Mouse (Mus musculus): Measurements from ENCODE around the gene Doxl2. TPM values are rescaled to one million over a fixed set of nuclear protein-coding genes. Genes with fewer than 3 reads are reported as not detected.

Gene Doxl2
- polyA plus RNA-seq, 1 experiment from 2014 or later, result not detected

- DNase-seq (no peak), ATAC-seq (ENCODE audit: low FRiP score, low TSS enrichment) (no peak)
- Histone ChIP-seq H3K36me3 (ENCODE audit: control insufficient read depth, insufficient read depth, low read length) (no peaks in the 10 kb centered on the region), H3K27me3 (ENCODE audit: control insufficient read depth, insufficient read depth, low read length) (no peaks in the 10 kb centered on the region), H3K4me1 (ENCODE audit: control insufficient read depth, insufficient read depth, low read length) (no peaks in the 10 kb centered on the region), H3K4me3 (replicated peaks; ENCODE audit: low read depth, low read length) (no peak overlapping the region), H3K9me3 (ENCODE audit: control insufficient read depth, low read length) (no peaks in the 10 kb centered on the region; the same call in 1 of the 2 replicates), H3K4me2 (ENCODE audit: low read length) (no peak overlapping the region), H3K27ac (replicated peaks; ENCODE audit: low read depth, low read length) (no peak overlapping the region), H3K9ac (replicated peaks; ENCODE audit: low read length) (no peak overlapping the region)
- WGBS, result 90% methylated on average over 3 of the region's 3 CpGs
Measured at GRCm38 (mm10) chr6:49013458-49013857, 38.7 kb downstream of the Doxl2 start.

GRCm38 (mm10) chr6:49017150-49017549 is 42.4 kb downstream of the Doxl2 start:
- H3K4me3 ChIP-seq (replicated peaks; ENCODE audit: low read depth, low read length), result no peak overlapping the region
- 74% methylated on average over 12 of the region's 12 CpGs for WGBS
- no peaks in the 10 kb centered on the region for H3K4me1 ChIP-seq (ENCODE audit: control insufficient read depth, insufficient read depth, low read length)
- H3K27ac ChIP-seq (replicated peaks; ENCODE audit: low read depth, low read length), result no peak overlapping the region
- no peaks in the 10 kb centered on the region for H3K9me3 ChIP-seq (ENCODE audit: control insufficient read depth, low read length)
- no peak for ATAC-seq (ENCODE audit: low FRiP score, low TSS enrichment)
- no peak overlapping the region for H3K9ac ChIP-seq (replicated peaks; ENCODE audit: low read length)
- H3K36me3 ChIP-seq (ENCODE audit: control insufficient read depth, insufficient read depth, low read length), result no peaks in the 10 kb centered on the region
- no peak for DNase-seq
- H3K27me3 ChIP-seq (ENCODE audit: control insufficient read depth, insufficient read depth, low read length), result no peaks in the 10 kb centered on the region
- H3K4me2 ChIP-seq (ENCODE audit: low read length), result no peak overlapping the region

- no peak for ATAC-seq (ENCODE audit: low FRiP score, low TSS enrichment)
- WGBS, result 96% methylated on average over 1 of the region's 1 CpGs
Measured at GRCm38 (mm10) chr6:49019341-49019740, 44.6 kb downstream of the Doxl2 start.

GRCm38 (mm10) chr6:49021141-49022012 is 46.6 kb downstream of the Doxl2 start:
- ATAC-seq (ENCODE audit: low FRiP score, low TSS enrichment) (peak; percentile 48; the same call in 1 of the 2 replicates), DNase-seq (peak; percentile 50)
- no peak overlapping the region for H3K4me3 ChIP-seq (replicated peaks; ENCODE audit: low read depth, low read length)
- no peaks in the 10 kb centered on the region for H3K27me3 ChIP-seq (ENCODE audit: control insufficient read depth, insufficient read depth, low read length)
- no peak overlapping the region for H3K4me2 ChIP-seq (ENCODE audit: low read length)
- H3K9me3 ChIP-seq (ENCODE audit: control insufficient read depth, low read length), result no peaks in the 10 kb centered on the region
- H3K4me1 ChIP-seq (ENCODE audit: control insufficient read depth, insufficient read depth, low read length), result no peaks in the 10 kb centered on the region
- no peaks in the 10 kb centered on the region for H3K36me3 ChIP-seq (ENCODE audit: control insufficient read depth, insufficient read depth, low read length)
- H3K27ac ChIP-seq (replicated peaks; ENCODE audit: low read depth, low read length), result no peak overlapping the region
- WGBS, result 56% methylated on average over 14 of the region's 14 CpGs
- no peak overlapping the region for H3K9ac ChIP-seq (replicated peaks; ENCODE audit: low read length)

More at GRCm38 (mm10) chr6:49019341-49019740, 44.6 kb downstream of the Doxl2 start:
- H3K27me3 ChIP-seq (ENCODE audit: control insufficient read depth, insufficient read depth, low read length), result no peaks in the 10 kb centered on the region
- no peak overlapping the region for H3K9ac ChIP-seq (replicated peaks; ENCODE audit: low read length)
- no peaks in the 10 kb centered on the region for H3K9me3 ChIP-seq (ENCODE audit: control insufficient read depth, low read length)
- H3K4me3 ChIP-seq (replicated peaks; ENCODE audit: low read depth, low read length), result no peak overlapping the region
- H3K27ac ChIP-seq (replicated peaks; ENCODE audit: low read depth, low read length), result no peak overlapping the region
- H3K4me2 ChIP-seq (ENCODE audit: low read length), result no peak overlapping the region
- H3K36me3 ChIP-seq (ENCODE audit: control insufficient read depth, insufficient read depth, low read length), result no peaks in the 10 kb centered on the region
- DNase-seq, result no peak
- H3K4me1 ChIP-seq (ENCODE audit: control insufficient read depth, insufficient read depth, low read length), result no peaks in the 10 kb centered on the region

- no peaks in the 10 kb centered on the region for H3K27me3 ChIP-seq (ENCODE audit: control insufficient read depth, insufficient read depth, low read length)
- H3K4me3 ChIP-seq (replicated peaks; ENCODE audit: low read depth, low read length), result no peak overlapping the region
- no peak overlapping the region for H3K27ac ChIP-seq (replicated peaks; ENCODE audit: low read depth, low read length)
- no peaks in the 10 kb centered on the region for H3K4me1 ChIP-seq (ENCODE audit: control insufficient read depth, insufficient read depth, low read length)
- WGBS, result 78% methylated on average over 2 of the region's 2 CpGs
- no peaks in the 10 kb centered on the region for H3K36me3 ChIP-seq (ENCODE audit: control insufficient read depth, insufficient read depth, low read length)
- no peak overlapping the region for H3K4me2 ChIP-seq (ENCODE audit: low read length)
- H3K9ac ChIP-seq (replicated peaks; ENCODE audit: low read length), result no peak overlapping the region
- ATAC-seq (ENCODE audit: low FRiP score, low TSS enrichment) (no peak), DNase-seq (no peak)
- no peaks in the 10 kb centered on the region for H3K9me3 ChIP-seq (ENCODE audit: control insufficient read depth, low read length)
Measured at GRCm38 (mm10) chr6:49022384-49022783, 47.6 kb downstream of the Doxl2 start.

GRCm38 (mm10) chr6:49023315-49023714 is 48.6 kb downstream of the Doxl2 start:
- Histone ChIP-seq H3K4me2 (ENCODE audit: low read length) (no peak overlapping the region), H3K4me1 (ENCODE audit: control insufficient read depth, insufficient read depth, low read length) (no peaks in the 10 kb centered on the region), H3K9me3 (ENCODE audit: control insufficient read depth, low read length) (no peaks in the 10 kb centered on the region), H3K36me3 (ENCODE audit: control insufficient read depth, insufficient read depth, low read length) (no peaks in the 10 kb centered on the region), H3K27ac (replicated peaks; ENCODE audit: low read depth, low read length) (no peak overlapping the region), H3K4me3 (replicated peaks; ENCODE audit: low read depth, low read length) (no peak overlapping the region), H3K27me3 (ENCODE audit: control insufficient read depth, insufficient read depth, low read length) (no peaks in the 10 kb centered on the region), H3K9ac (replicated peaks; ENCODE audit: low read length) (no peak overlapping the region)
- no peak for ATAC-seq (ENCODE audit: low FRiP score, low TSS enrichment)
- WGBS, result 87% methylated on average over 10 of the region's 10 CpGs
- no peak for DNase-seq

- WGBS, result 87% methylated on average over 7 of the region's 7 CpGs
- no peaks in the 10 kb centered on the region for H3K27me3 ChIP-seq (ENCODE audit: control insufficient read depth, insufficient read depth, low read length)
- no peaks in the 10 kb centered on the region for H3K9me3 ChIP-seq (ENCODE audit: control insufficient read depth, low read length)
- DNase-seq (no peak), ATAC-seq (ENCODE audit: low FRiP score, low TSS enrichment) (no peak)
- no peak overlapping the region for H3K27ac ChIP-seq (replicated peaks; ENCODE audit: low read depth, low read length)
- H3K4me3 ChIP-seq (replicated peaks; ENCODE audit: low read depth, low read length), result no peak overlapping the region
- no peaks in the 10 kb centered on the region for H3K4me1 ChIP-seq (ENCODE audit: control insufficient read depth, insufficient read depth, low read length)
- H3K4me2 ChIP-seq (ENCODE audit: low read length), result no peak overlapping the region
- no peak overlapping the region for H3K9ac ChIP-seq (replicated peaks; ENCODE audit: low read length)
- H3K36me3 ChIP-seq (ENCODE audit: control insufficient read depth, insufficient read depth, low read length), result no peaks in the 10 kb centered on the region
Measured at GRCm38 (mm10) chr6:49025290-49025689, 50.5 kb downstream of the Doxl2 start.

GRCm38 (mm10) chr6:49026496-49026895 is 51.7 kb downstream of the Doxl2 start:
- no peak for DNase-seq
- Histone ChIP-seq H3K36me3 (ENCODE audit: control insufficient read depth, insufficient read depth, low read length) (no peaks in the 10 kb centered on the region), H3K9me3 (ENCODE audit: control insufficient read depth, low read length) (no peaks in the 10 kb centered on the region), H3K27ac (replicated peaks; ENCODE audit: low read depth, low read length) (no peak overlapping the region), H3K9ac (replicated peaks; ENCODE audit: low read length) (no peak overlapping the region), H3K27me3 (ENCODE audit: control insufficient read depth, insufficient read depth, low read length) (no peaks in the 10 kb centered on the region), H3K4me3 (replicated peaks; ENCODE audit: low read depth, low read length) (no peak overlapping the region), H3K4me1 (ENCODE audit: control insufficient read depth, insufficient read depth, low read length) (no peaks in the 10 kb centered on the region), H3K4me2 (ENCODE audit: low read length) (no peak overlapping the region)
- 93% methylated on average over 5 of the region's 5 CpGs for WGBS
- no peak for ATAC-seq (ENCODE audit: low FRiP score, low TSS enrichment)

- Histone ChIP-seq H3K4me2 (ENCODE audit: low read length) (no peak overlapping the region), H3K36me3 (ENCODE audit: control insufficient read depth, insufficient read depth, low read length) (no peaks in the 10 kb centered on the region), H3K27ac (replicated peaks; ENCODE audit: low read depth, low read length) (no peak overlapping the region), H3K9me3 (ENCODE audit: control insufficient read depth, low read length) (no peaks in the 10 kb centered on the region), H3K27me3 (ENCODE audit: control insufficient read depth, insufficient read depth, low read length) (no peaks in the 10 kb centered on the region), H3K4me1 (ENCODE audit: control insufficient read depth, insufficient read depth, low read length) (no peaks in the 10 kb centered on the region), H3K9ac (replicated peaks; ENCODE audit: low read length) (no peak overlapping the region), H3K4me3 (replicated peaks; ENCODE audit: low read depth, low read length) (no peak overlapping the region)
- no peak for DNase-seq
- ATAC-seq (ENCODE audit: low FRiP score, low TSS enrichment), result no peak
- 90% methylated on average over 6 of the region's 6 CpGs for WGBS
Measured at GRCm38 (mm10) chr6:49028019-49028418, 53.3 kb downstream of the Doxl2 start.

Data from midbrain, embryonic 14.5 days (tissue).